Mouse (Mus musculus): Measurements from ENCODE around the gene Gm10271.

- TF ChIP-seq POLR2A (IDR thresholded peaks at IDR 0.05; ENCODE audit: control insufficient read depth, low read depth, low read length): no peak
- TF ChIP-seq CTCF (IDR thresholded peaks at IDR 0.05; ENCODE audit: control insufficient read depth, insufficient read depth, insufficient replicate concordance, low read depth, low read length): no peak
These were observed 10.3 kb downstream of the Gm10271 start for GRCm38 (mm10) chr10:116962152-116962551.
